Mouse (Mus musculus): ENCODE measurements at regions not wholly inside any gene's neighbourhood (a gene's known extent, or its start where the extent isn't known, plus 50 kb on each side); places are given as distances from the start of the nearest gene placed in this dataset.

GRCm38 (mm10) chr7:70105024-70105423 is 261.5 kb downstream of the Nr2f2 start:
- DNase-seq, result no peak

- no peak for DNase-seq
Observed at GRCm38 (mm10) chr7:70104486-70104885, 262.0 kb downstream of the Nr2f2 start.

- no peak for DNase-seq
Observed at GRCm38 (mm10) chr7:70103680-70104079, 262.9 kb downstream of the Nr2f2 start.

DNA sequence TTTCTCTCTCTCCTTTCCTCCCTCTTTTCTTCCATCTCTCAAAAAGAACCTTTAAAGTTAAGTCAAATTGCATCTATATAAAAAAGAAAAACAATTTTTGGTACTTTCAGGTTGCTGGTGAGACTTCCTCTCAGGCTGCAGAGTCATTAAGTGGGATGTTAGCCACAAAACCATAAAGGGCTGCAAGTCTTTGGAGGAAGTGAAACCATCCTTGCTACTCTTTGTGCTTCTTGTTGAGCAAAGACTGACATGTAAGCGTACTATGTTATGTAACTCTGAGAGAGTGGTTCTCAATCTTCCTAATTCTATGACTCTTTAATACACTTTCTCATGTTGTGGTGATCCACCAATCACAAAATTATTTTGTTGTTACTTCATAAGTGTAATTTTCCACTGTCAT is 267.5 kb downstream of the Nr2f2 start:
- DNase-seq, result no peak

DNA sequence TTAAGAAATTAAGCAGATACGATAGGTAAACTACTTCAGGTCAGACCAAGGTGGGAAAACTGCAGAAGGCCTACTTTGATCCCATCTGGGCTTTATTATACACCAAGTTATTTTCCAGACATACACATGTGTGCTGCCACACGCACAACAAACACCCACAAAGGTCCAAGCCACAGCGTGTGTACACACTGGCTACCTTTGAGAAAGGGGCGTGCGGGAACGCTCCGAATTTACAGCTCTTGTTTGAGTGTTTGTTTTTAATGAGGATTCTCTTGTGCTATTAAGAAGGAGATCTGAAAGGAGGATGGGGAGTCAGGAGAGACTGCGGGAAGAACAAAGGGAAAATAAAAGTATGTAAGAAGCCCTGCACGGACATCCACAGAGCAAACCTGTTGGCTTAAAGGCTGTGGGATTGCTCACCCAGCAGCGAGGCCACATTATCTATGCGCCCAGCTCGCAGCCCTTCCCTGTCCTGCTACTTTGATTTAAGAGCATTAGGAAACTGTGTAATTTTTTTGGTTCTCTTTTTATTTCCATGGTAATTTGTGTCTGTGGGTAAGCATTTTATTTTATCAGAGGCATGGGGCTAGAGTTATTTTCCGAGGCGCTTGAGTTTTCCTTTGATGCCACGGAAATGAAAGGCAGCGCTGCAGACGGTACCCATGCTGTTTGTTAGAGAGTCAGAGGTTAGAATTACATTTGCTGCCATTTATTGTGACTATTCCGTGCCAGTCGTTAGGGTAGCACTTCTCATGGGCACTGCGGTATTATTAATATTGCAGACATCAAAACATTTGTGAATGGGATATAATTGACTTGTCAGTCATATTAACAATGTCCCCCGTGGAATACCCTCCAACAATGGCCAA is 272.4 kb downstream of the Nr2f2 start:
- DNase-seq, result no peak

GRCm38 (mm10) chr7:70092089-70092488 is 274.4 kb downstream of the Nr2f2 start:
- no peak for DNase-seq

- no peak for DNase-seq
Observed at GRCm38 (mm10) chr7:70089121-70089520, 277.4 kb downstream of the Nr2f2 start.

DNA sequence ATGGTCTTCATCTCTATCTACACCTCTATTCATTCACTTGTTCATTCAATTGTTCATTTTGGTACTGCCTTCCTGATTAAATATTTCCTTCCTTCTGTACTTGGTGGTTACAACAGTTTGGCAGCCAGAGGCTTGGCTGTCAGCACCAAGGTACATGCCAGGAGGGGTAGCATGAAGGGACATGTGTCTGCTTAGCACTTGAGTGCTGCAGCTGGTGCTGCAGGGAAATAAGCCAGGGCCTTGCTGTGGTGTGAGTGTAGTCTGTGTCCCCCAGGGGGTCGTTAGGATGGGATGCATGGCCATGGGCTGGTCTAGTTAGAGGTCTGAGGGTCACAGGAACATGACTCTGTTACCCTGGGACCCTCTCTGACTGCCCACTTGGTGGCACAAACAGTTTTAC is 296.9 kb downstream of the Nr2f2 start:
- DNase-seq, result no peak

GRCm38 (mm10) chr7:70067828-70068719 is 298.5 kb downstream of the Nr2f2 start:
- no peak for DNase-seq

- no peak for DNase-seq
Observed at GRCm38 (mm10) chr7:70067071-70067470, 299.5 kb downstream of the Nr2f2 start.

- DNase-seq, result no peak
Observed at GRCm38 (mm10) chr7:70066448-70066847, 300.1 kb downstream of the Nr2f2 start.

- no peak for DNase-seq
Observed at GRCm38 (mm10) chr7:70065471-70066130, 300.9 kb downstream of the Nr2f2 start.

GRCm38 (mm10) chr7:70047415-70047753 is 319.2 kb downstream of the Nr2f2 start:
- no peak for DNase-seq

- DNase-seq, result no peak
Observed at GRCm38 (mm10) chr7:70046691-70047414, 319.7 kb downstream of the Nr2f2 start.

DNA sequence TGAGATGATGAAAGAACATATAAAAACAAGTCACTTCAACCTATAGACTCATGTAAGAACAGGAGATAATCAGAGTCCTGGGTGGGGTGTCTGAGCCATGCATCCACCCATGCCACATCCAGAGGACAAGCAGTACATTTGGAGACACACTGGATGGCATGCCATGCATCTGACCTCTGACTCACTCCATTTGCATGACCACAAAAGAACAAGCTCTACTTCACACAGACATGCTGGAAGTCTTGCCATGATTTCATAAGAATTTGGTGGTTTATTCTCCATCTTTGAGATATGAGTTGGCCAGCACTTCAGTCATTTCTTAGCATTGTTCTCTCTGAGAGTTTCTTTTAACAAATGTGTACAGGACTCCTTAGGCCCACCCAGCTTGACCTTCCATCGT is 329.5 kb downstream of the Nr2f2 start:
- no peak for DNase-seq

- no peak for DNase-seq
Observed at GRCm38 (mm10) chr7:70032857-70033256, 333.7 kb downstream of the Nr2f2 start.

GRCm38 (mm10) chr7:70029311-70029710 is 337.2 kb downstream of the Nr2f2 start:
- DNase-seq, result no peak

DNA sequence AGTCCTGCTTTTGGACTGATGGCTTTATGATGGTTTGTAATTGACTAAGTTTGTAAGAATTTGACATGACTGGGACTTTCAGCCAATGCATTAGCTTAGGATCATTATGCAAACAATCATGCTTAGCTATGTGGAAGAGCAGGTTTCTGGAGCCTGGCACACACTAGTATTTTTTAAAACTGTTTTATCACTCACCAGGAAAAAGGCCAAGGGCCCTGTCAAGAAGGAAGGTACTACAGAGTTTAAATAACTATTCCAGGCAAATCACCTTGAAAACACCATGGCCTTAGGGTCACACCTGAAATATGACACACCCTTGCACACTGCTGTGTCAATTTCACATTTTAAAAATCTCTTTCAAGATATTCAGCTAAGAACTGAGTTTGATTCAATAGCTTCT is 341.0 kb downstream of the Nr2f2 start:
- no peak for DNase-seq

DNA sequence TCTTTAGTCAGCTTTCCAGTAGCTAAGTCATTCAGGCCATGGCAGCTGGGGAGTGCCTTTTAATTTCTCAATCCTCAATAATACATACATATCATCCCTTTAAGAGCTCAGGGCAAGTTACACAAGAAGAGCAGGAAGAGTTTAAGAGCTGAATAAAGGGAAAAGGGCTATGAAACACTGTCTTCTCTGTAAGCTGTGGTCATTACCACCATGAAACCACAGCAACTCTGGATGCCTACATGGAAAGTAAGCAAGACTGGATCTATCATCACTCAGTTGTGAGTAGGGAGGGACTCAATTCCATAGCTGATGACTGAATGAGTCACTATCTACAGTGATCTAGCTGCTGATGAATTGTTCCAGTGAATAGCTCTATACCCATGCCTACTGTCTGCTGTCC is 349.9 kb downstream of the Nr2f2 start:
- no peak for DNase-seq

DNA sequence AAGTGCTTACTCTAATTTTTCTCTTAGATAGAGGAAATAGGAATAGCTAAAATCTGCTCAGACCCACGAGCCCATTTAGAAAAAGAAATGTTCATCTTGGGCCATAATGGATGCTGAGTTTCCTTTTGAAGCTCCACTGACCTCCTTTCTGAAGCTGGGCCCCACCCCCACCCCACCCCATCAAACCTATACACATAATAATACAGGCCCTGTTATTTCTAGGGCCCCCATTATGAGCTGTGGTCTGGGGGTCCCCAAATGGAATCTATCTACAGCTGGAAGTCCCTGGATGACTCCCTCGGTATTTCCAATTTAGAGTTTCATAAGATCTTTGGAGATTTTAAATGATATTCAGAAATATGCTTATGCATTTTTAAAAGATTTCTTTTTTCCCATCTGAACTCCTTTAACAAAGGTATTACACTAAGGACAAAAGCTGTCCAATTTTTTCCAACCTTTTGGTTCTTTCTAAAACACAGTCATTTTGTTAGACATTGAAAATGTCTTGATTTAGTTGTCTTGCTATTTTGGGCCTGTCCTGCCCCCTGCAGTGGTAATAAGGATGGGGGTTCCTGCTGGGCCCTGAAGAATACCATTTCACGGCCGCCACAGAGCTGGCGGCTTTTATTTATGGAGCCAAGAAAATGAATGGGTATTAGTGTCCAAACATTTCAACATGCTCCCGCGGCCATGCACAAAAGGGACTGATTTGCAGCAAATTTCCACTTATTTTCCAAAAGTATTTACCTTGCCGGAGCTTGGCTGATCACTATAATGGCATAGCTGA is 363.1 kb downstream of the Nr2f2 start:
- no peak for DNase-seq

DNA sequence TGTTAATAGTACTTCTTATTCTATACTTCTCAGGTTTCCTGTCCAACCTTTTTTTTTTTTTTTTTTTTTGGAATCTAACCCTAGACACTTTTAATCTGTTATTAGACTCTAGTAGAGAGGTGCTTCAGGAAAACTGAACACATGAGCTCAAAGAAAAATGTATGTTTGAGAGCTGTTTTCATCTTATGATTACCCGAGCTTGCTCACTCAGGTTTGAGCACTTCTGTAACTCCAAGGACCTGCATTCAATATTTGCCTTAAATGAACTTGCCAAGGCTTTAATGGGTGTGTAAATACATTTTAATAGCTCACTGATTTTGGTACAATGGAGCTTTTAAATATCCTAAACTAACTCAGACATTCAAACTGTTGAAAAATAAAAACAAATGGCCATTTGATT is 367.8 kb downstream of the Nr2f2 start:
- no peak for DNase-seq

All from cerebellum, adult 11 months (tissue).